Mouse (Mus musculus) liver, embryonic 11.5 days (tissue): ENCODE measurements at regions not wholly inside any gene's neighbourhood (a gene's known extent, or its start where the extent isn't known, plus 50 kb on each side); places are given as distances from the start of the nearest gene placed in this dataset.
A peak's percentile ranks its signal among the peaks of the same experiment; 100 is the strongest.

Experiments used
- ATAC-seq: fragments of 200-750 bp; cut with Nextera tagmentation; replicated peaks from 2 replicates; pipeline ENCODE4 v1.8.0; 2017; ENCODE audit warnings: moderate number of reproducible peaks, mild to moderate bottlenecking, moderate TSS enrichment, moderate library complexity; ENCODE audit not compliant: low FRiP score
- DNase-seq: peaks from one replicate; pipeline ENCODE4 v3.0.0-alpha.2; 2017; ENCODE audit warnings: low spot score
- H3K27ac ChIP-seq: fragments of 300-500 bp; sonication (generic); 2 replicates; pipeline ENCODE4 v1.5.1; 2014; ENCODE audit warnings: mild to moderate bottlenecking, low read depth, low read length, control low read depth
- H3K27me3 ChIP-seq: fragments of 300-500 bp; sonication (generic); replicated peaks from 2 replicates; pipeline ENCODE4 v1.6.1; 2014; ENCODE audit warnings: low read length, mixed read lengths; ENCODE audit not compliant: control insufficient read depth, insufficient read depth
- H3K36me3 ChIP-seq: fragments of 300-500 bp; sonication (generic); 2 replicates; pipeline ENCODE4 v1.6.1; 2014; ENCODE audit warnings: mild to moderate bottlenecking, low read length, moderate library complexity, mixed read lengths; ENCODE audit not compliant: control insufficient read depth, insufficient read depth
- H3K4me1 ChIP-seq: fragments of 300-500 bp; sonication (generic); replicated peaks from 2 replicates; pipeline ENCODE4 v1.6.1; 2014; ENCODE audit warnings: low read length, mixed read lengths; ENCODE audit not compliant: control insufficient read depth, insufficient read depth
- H3K4me2 ChIP-seq: fragments of 300-500 bp; sonication (generic); 2 replicates; pipeline ENCODE4 v1.6.1; 2014; ENCODE audit warnings: mild to moderate bottlenecking, control low read depth, moderate library complexity
- H3K4me3 ChIP-seq: fragments of 300-500 bp; sonication (generic); 2 replicates; pipeline ENCODE4 v1.5.1; 2014; ENCODE audit warnings: low read depth, low read length, control low read depth
- H3K9ac ChIP-seq: fragments of 300-500 bp; sonication (generic); 2 replicates; pipeline ENCODE4 v1.6.1; 2014; ENCODE audit warnings: low read depth, low read length, control low read depth
- H3K9me3 ChIP-seq: fragments of 300-500 bp; sonication (generic); 2 replicates; pipeline ENCODE4 v1.6.1; 2016; ENCODE audit warnings: low read length, inconsistent platforms, mixed read lengths; ENCODE audit not compliant: control insufficient read depth
- WGBS: fragments of 180-500 bp; shearing (Covaris S2); extraction: QIAGEN DNeasy Blood & Tissue Kit; methylation state at CpG from one replicate; pipeline ENCODE4 v1.1.7; 2014; 5-methylcytosine and 5-hydroxymethylcytosine counted together

GRCm38 (mm10) chr9:47353972-47354371 lies 176.0 kb upstream of the Cadm1 start:
- no peak overlapping the region for H3K9ac ChIP-seq
- H3K27ac ChIP-seq = no peak overlapping the region
- no peaks in the 10 kb centered on the region for H3K36me3 ChIP-seq
- ATAC-seq (no peak), DNase-seq (no peak)
- H3K4me3 ChIP-seq = no peak overlapping the region
- H3K27me3 ChIP-seq = no peaks in the 10 kb centered on the region
- H3K4me2 ChIP-seq = no peak overlapping the region
- no peaks in the 10 kb centered on the region for H3K9me3 ChIP-seq
- WGBS = 74% methylated on average over 5 of the region's 5 CpGs
- H3K4me1 ChIP-seq = no peaks in the 10 kb centered on the region

- Histone ChIP-seq H3K4me3 (no peak overlapping the region), H3K36me3 (no peaks in the 10 kb centered on the region), H3K27ac (no peak overlapping the region), H3K9me3 (no peaks in the 10 kb centered on the region), H3K27me3 (no peaks in the 10 kb centered on the region), H3K4me1 (no peaks in the 10 kb centered on the region), H3K4me2 (no peak overlapping the region), H3K9ac (no peak overlapping the region)
- WGBS = 59% methylated on average over 2 of the region's 2 CpGs
- no peak for ATAC-seq
- no peak for DNase-seq
These were observed 175.6 kb upstream of the Cadm1 start for GRCm38 (mm10) chr9:47354423-47354822.

GRCm38 (mm10) chr9:47354866-47355265 lies 175.1 kb upstream of the Cadm1 start:
- ATAC-seq (no peak), DNase-seq (no peak)
- Histone ChIP-seq H3K27me3 (no peaks in the 10 kb centered on the region), H3K9ac (no peak overlapping the region), H3K27ac (no peak overlapping the region), H3K4me2 (no peak overlapping the region), H3K9me3 (no peaks in the 10 kb centered on the region), H3K4me3 (no peak overlapping the region), H3K36me3 (no peaks in the 10 kb centered on the region), H3K4me1 (no peaks in the 10 kb centered on the region)
- 79% methylated on average over 9 of the region's 9 CpGs for WGBS

- no peaks in the 10 kb centered on the region for H3K9me3 ChIP-seq
- no peak overlapping the region for H3K4me3 ChIP-seq
- no peak overlapping the region for H3K4me2 ChIP-seq
- 81% methylated on average over 17 of the region's 17 CpGs for WGBS
- H3K27me3 ChIP-seq = no peaks in the 10 kb centered on the region; the same call in 1 of the 2 replicates
- no peak overlapping the region for H3K9ac ChIP-seq
- H3K36me3 ChIP-seq = no peaks in the 10 kb centered on the region
- ATAC-seq (no peak), DNase-seq (no peak)
- H3K4me1 ChIP-seq = no peaks in the 10 kb centered on the region
- no peak overlapping the region for H3K27ac ChIP-seq
These were observed 172.1 kb upstream of the Cadm1 start for GRCm38 (mm10) chr9:47357756-47358399.

- Histone ChIP-seq H3K9me3 (no peaks in the 10 kb centered on the region), H3K27ac (no peak overlapping the region), H3K4me3 (no peak overlapping the region), H3K27me3 (no peaks in the 10 kb centered on the region; the same call in 1 of the 2 replicates), H3K4me1 (no peaks in the 10 kb centered on the region), H3K4me2 (no peak overlapping the region), H3K9ac (no peak overlapping the region), H3K36me3 (no peaks in the 10 kb centered on the region)
- no peak for ATAC-seq
- no peak for DNase-seq
- WGBS = 83% methylated on average over 4 of the region's 4 CpGs
These were observed 171.6 kb upstream of the Cadm1 start for GRCm38 (mm10) chr9:47358400-47358767.

GRCm38 (mm10) chr9:47363086-47363485 lies 166.9 kb upstream of the Cadm1 start:
- DNase-seq (no peak), ATAC-seq (no peak)
- Histone ChIP-seq H3K4me2 (no peak overlapping the region), H3K27ac (no peak overlapping the region), H3K27me3 (peaks cover 11% of the 10 kb centered on the region), H3K9ac (no peak overlapping the region), H3K4me1 (no peaks in the 10 kb centered on the region), H3K4me3 (no peak overlapping the region), H3K36me3 (no peaks in the 10 kb centered on the region), H3K9me3 (no peaks in the 10 kb centered on the region)
- WGBS = 34% methylated on average over 11 of the region's 11 CpGs

- Histone ChIP-seq H3K4me2 (no peak overlapping the region), H3K9me3 (no peaks in the 10 kb centered on the region), H3K27ac (no peak overlapping the region), H3K4me3 (no peak overlapping the region), H3K4me1 (no peaks in the 10 kb centered on the region), H3K9ac (no peak overlapping the region), H3K36me3 (no peaks in the 10 kb centered on the region), H3K27me3 (peaks cover 22% of the 10 kb centered on the region)
- no peak for ATAC-seq
- DNase-seq = no peak
- 73% methylated on average over 3 of the region's 3 CpGs for WGBS
These were observed 165.2 kb upstream of the Cadm1 start for GRCm38 (mm10) chr9:47364762-47365161.

- no peaks in the 10 kb centered on the region for H3K9me3 ChIP-seq
- H3K36me3 ChIP-seq = no peaks in the 10 kb centered on the region
- H3K27ac ChIP-seq = no peak overlapping the region
- peak overlapping the region; percentile 22 for H3K4me3 ChIP-seq
- DNase-seq = no peak
- H3K9ac ChIP-seq = no peak overlapping the region
- no peak for ATAC-seq
- H3K4me1 ChIP-seq = no peaks in the 10 kb centered on the region
- H3K4me2 ChIP-seq = peak overlapping the region; percentile 55
- WGBS = 23% methylated on average over 17 of the region's 17 CpGs
- H3K27me3 ChIP-seq = peaks cover 22% of the 10 kb centered on the region
These were observed 162.6 kb upstream of the Cadm1 start for GRCm38 (mm10) chr9:47367266-47367957.
